Mouse (Mus musculus) erythroid progenitor cell, adult 5-6 weeks (primary cell): ENCODE results near the gene Sox13. TPM values are rescaled to one million over a fixed set of nuclear protein-coding genes. Genes with fewer than 3 reads are reported as not detected.

Experiments used
- ATAC-seq: replicated peaks from 2 replicates; pipeline ENCODE4 v1.8.0; 2016; ENCODE audit warnings: moderate number of reproducible peaks, mild to moderate bottlenecking, moderate TSS enrichment, inconsistent platforms; ENCODE audit not compliant: poor library complexity, low FRiP score, severe bottlenecking
- total RNA-seq, 2 experiments: library from RNA; stranded (forward) in 1 of 2; stranded (reverse) in 1 of 2; fragments of 150-400 nt in 1 of 2; fragments of 186-747, 209-891 nt in 1 of 2; gene quantifications; 2 replicates each; pipeline versions ENCODE4 v1.2.3 to v1.2.4; 2015 to 2017; ENCODE audit warnings: low replicate concordance in 2 of 2

The Sox13 gene
- total RNA-seq, 2 experiments from 2014 or later = 3.4 TPM; not detected in 1

DNA sequence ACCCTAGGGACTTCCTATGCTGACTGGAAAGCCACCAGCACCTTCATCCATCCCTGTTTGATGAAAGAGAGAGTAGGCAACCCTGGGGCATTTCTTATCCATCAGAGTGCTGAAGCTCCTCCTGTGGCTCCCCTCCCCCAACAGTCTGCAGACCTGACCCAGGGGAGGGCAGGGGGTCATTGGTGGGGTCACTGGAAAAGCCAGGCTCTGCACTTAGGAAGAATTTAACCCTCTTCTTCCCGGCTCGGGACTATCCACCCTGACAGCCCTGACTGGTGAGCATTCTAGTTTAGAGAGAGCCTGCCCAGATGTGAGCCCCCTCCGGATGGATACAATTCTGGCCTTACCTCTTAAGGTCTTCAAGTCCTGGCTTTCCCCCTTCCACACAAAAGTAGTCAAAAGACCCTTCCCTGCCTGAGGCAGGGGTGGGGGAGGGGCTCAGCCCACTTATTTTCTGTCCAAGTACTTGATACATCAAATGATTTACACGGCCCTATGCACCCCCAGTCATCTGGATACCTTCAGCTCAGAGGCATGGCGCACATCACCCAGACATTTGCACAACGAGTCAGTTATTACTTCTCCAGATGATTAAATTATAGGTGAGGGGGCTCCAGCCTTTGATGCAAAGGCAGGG lies 15.2 kb downstream of the Sox13 start:
- no peak for ATAC-seq

DNA sequence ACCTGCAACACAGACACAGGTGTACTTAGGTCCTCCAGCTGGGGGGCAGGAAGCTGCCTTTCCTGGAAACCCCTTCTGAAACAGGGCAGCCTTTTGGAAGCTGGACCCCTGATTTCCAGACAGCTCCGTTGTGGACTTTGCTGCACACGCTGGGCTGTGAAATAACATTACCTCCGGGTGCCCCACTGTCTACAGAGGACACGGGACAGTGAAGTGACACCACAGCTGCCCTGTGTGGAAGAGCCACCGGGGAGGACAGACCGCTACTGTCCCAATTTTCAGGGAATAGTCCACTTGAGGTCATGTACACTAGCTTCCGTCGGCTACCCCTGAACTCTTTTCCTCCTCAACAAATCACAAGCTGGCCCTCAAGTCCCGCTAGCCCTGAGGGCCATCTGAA lies 15.9 kb downstream of the Sox13 start:
- no peak for ATAC-seq

GRCm38 (mm10) chr1:133407436-133407835 lies 16.7 kb downstream of the Sox13 start:
- no peak for ATAC-seq

- ATAC-seq = no peak
These were observed 17.6 kb downstream of the Sox13 start for GRCm38 (mm10) chr1:133406614-133407013.

DNA sequence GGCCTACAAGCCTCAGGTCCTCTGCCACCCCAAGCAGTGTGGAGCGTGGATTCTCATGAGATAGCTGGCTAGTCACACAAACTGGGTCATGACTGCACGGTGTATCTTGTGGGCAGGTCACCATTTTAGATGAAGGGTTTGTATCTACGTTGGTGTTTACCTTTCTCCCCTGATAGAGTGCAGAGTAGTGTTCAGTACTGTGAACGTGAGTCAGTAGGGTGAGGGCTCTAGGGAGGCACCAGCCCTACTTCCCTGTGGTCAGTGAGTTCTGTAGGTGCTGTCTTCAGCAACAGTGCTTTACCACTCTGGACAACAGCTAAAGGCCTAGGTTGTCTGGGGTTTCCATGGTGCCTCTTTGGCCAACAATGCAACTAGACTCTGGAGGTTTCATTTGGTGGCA lies 20.2 kb downstream of the Sox13 start:
- no peak for ATAC-seq

GRCm38 (mm10) chr1:133400014-133400725 lies 24.0 kb downstream of the Sox13 start:
- ATAC-seq = no peak

DNA sequence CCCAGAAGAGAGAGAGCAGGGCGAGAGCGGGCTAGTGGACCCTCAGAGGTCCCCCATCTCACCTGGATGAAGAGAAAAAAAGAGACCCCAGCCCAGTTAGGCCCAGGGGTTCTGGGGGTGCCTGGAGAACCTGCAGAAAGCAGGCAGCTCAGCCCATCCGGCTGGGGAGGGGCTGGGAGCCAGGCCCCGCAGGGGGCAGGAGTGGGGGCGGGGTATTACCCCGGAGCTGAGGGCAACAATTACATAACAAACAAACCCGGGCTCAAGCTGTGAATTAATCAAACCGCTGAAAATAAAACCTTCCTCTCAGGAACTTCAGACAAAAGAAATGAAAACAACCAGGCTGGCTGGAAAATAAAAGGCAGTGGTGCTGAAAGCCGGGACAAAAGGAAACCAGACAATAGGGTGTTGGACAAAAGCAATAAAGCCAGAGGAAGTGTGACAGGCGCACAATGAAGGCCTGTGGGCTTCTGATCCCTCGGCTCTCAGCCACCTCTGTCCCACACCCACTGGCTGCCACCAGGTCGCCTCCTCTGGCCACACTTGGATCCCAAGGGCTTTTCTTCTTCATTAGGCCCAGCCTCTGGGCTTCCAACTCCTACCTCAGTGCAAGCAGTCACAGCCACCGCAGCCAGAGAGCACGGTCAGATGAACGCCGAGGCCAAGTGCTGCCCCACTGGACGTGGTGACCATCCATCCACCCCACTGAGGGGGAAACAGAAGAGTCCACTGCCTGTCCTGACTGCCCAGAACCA lies 26.5 kb downstream of the Sox13 start:
- no peak for ATAC-seq

DNA sequence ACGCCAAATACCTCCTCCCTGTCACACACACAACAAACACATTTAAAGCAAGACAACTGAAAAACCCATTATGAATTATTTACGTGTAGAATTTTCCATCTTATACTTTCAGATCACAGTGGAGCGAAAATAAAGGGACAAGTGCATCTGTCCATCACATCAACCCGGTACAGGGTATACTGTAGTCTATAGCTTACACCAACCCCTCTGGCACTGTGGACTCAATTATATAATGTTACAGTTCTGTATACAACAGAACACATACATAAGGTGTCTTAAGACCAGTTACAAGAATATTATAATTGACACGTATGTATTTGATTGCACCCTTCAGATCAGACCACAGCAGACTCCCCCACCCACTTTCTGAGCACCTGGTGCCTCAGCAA lies 27.1 kb downstream of the Sox13 start:
- no peak for ATAC-seq

DNA sequence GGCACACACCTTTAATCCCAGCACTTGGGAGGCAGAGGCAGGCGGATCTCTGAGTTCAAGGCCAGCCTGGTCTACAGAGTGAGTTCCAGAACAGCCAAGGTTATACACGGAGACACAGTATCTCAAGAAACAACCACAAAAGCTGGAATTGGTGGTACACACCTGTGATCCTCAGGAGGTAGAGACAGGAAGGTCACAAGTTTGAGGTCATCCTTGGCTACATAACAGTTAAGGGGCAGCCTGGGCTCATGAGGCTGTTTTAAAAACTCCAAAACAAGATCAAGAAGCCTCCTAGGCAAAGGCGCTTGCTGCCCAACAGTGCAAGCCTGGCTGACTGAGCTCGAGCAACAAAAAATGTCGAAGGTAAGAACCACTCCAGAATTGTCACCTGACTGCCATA lies 27.5 kb downstream of the Sox13 start:
- ATAC-seq = no peak

DNA sequence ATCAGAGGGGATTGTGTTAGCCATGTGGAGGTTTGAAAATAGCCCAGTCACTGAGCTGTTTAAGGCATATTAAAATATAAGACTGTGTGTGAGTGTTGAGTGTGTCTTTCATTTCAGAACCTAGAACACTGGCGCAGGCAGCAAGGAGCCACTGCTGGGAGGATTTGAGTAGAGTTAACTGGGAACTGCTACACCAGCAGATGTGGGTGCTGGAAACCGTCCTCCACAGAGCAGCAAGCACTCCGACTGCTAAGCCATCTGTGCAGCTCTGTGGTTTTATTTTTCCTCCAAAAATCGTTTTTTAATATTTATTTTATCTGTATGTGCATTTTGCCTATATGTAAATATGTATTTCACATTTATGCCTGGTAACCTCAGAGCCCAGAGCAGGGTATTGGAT lies 29.5 kb downstream of the Sox13 start:
- ATAC-seq = no peak

GRCm38 (mm10) chr1:133387539-133388268 lies 36.5 kb downstream of the Sox13 start:
- no peak for ATAC-seq

- ATAC-seq = no peak
These were observed 38.0 kb downstream of the Sox13 start for GRCm38 (mm10) chr1:133386209-133386608.

- no peak for ATAC-seq
These were observed 38.7 kb downstream of the Sox13 start for GRCm38 (mm10) chr1:133385506-133385905.

DNA sequence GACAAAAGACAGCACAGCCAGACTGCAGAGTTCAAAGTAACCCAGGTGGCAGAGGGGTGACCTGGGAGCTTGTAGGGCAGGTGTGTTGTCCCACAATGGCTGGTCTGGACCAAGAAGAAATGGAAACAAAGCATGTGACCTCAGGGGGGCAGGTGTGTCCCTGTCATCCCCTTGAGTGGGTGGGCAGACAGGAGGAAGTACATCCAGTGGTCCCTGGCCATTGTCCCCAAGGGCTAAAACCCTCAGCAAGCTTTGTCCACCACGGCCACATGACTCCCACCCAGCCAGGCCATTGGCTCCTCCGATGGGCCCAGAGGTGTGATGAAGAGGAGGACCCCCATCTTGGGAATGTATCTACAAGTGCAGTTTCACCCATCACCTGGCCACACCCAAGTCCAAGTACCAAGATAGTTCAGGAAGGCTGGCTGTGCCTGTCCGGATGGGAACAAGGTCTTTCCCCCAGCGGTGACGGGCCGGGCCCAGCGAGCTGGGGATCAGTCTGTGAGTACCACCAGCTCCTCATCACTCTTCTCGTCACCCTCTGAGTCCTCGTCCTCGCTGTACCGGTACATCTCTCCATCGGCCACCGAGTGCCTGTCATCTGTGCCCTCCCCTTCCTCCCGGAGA lies 40.9 kb downstream of the Sox13 start:
- no peak for ATAC-seq

DNA sequence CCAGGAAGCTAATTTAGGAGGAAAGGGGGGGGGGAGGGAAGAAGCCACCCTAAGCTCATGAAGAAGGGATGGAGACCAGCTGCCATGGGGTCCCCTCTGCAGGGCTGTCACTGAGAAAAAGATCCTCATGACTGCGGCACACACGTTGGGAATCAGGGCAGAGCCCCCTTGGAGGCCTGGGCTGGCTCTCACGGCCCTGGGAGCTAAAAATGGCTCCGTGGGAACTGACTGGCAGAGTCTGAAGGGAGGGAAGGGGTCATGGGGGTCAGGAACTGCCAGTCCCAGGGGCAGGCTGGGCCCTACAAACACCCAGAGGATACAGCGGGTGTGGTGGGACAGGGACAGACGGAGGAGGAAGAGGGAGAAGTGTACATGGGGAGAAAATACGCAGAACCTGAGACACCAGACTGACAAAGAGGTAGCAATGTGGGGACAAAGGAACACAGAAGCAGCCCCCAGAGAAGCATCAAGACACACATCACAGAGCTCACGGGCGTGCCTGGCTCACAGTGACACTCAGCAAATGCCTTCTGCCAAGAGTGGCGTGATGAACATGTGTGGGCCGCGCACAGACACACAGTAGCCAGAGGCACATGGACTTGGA lies 41.5 kb downstream of the Sox13 start:
- no peak for ATAC-seq

- peak; percentile 59; the same call in 1 of the 2 replicates for ATAC-seq
These were observed 42.2 kb downstream of the Sox13 start for GRCm38 (mm10) chr1:133382008-133382407.

DNA sequence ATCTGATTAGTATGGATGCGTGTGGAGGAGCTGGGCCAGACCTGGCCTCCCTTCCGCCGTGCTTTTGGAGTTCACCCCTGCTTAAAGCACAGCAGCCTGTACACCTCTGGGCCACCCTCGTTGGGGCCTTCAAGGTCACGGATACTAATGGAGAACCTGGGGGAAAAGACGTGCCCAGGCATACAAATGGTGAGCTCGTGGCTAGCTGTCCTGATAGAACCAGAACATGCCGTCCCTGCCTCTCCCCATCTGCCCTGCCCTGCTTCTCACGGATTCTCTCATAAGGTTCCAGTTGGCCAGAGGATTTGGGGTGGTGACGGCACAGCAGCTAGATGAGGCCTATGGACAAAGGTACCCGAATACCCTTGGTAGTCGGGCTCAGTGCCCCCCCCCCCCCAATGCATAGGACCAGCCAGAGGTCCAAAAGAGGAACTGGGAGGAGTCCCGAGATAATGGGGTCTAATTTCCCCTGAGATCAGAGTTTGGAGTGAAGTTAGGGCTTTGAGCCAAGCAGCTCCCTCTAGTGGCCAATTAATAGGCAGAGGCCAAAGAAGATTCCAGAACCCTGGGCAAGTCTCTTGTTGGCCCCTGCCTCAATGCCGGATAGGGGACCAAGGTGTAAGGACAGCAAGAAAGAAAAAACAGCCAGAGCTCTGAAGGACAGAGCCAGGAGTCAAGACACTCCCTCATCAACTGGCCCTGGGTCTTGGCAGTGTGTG lies 43.7 kb downstream of the Sox13 start:
- ATAC-seq = no peak

- ATAC-seq = no peak
These were observed 44.2 kb downstream of the Sox13 start for GRCm38 (mm10) chr1:133379986-133380320.
